Mouse (Mus musculus) urinary bladder, postnatal 14 days (tissue): ENCODE measurements around the gene Kat14.

Experiments
- DNase-seq: peaks from one replicate; pipeline ENCODE4 v3.0.0; 2021; ENCODE audit warnings: low spot score

Kat14 gene

GRCm38 (mm10) chr2:144381741-144382140, 13.0 kb downstream of the Kat14 start:
- no peak for DNase-seq

GRCm38 (mm10) chr2:144382624-144383138, 13.9 kb downstream of the Kat14 start:
- no peak for DNase-seq

- no peak for DNase-seq
These were observed 17.5 kb downstream of the Kat14 start for GRCm38 (mm10) chr2:144386296-144386695.

- DNase-seq = no peak
These were observed 19.6 kb downstream of the Kat14 start for GRCm38 (mm10) chr2:144388416-144388815.

- no peak for DNase-seq
These were observed 30.7 kb downstream of the Kat14 start for GRCm38 (mm10) chr2:144399531-144399930.

- DNase-seq = no peak
These were observed 31.9 kb downstream of the Kat14 start for GRCm38 (mm10) chr2:144400659-144401058.

GRCm38 (mm10) chr2:144409037-144409436, 40.3 kb downstream of the Kat14 start:
- DNase-seq = no peak

GRCm38 (mm10) chr2:144410603-144411002, 41.8 kb downstream of the Kat14 start:
- DNase-seq = no peak

- DNase-seq = no peak
These were observed 45.9 kb downstream of the Kat14 start for GRCm38 (mm10) chr2:144414646-144415045.

GRCm38 (mm10) chr2:144416859-144417258, 48.1 kb downstream of the Kat14 start:
- DNase-seq = no peak

GRCm38 (mm10) chr2:144418062-144418461, 49.3 kb downstream of the Kat14 start:
- DNase-seq = no peak

- no peak for DNase-seq
These were observed 53.4 kb downstream of the Kat14 start for GRCm38 (mm10) chr2:144422094-144422675.

GRCm38 (mm10) chr2:144425761-144426160, 57.0 kb downstream of the Kat14 start:
- no peak for DNase-seq

- no peak for DNase-seq
These were observed 59.1 kb downstream of the Kat14 start for GRCm38 (mm10) chr2:144427852-144428251.

GRCm38 (mm10) chr2:144428659-144429058, 59.9 kb downstream of the Kat14 start:
- DNase-seq = no peak

GRCm38 (mm10) chr2:144429171-144429570, 60.4 kb downstream of the Kat14 start:
- DNase-seq = no peak

- DNase-seq = no peak
These were observed 62.6 kb downstream of the Kat14 start for GRCm38 (mm10) chr2:144431286-144431825.

GRCm38 (mm10) chr2:144435679-144436078, 66.9 kb downstream of the Kat14 start:
- DNase-seq = no peak

GRCm38 (mm10) chr2:144438424-144438823, 69.6 kb downstream of the Kat14 start:
- DNase-seq = no peak

GRCm38 (mm10) chr2:144439191-144439700, 70.5 kb downstream of the Kat14 start:
- DNase-seq = no peak

GRCm38 (mm10) chr2:144441386-144441915, 72.7 kb downstream of the Kat14 start:
- DNase-seq = peak; percentile 13

GRCm38 (mm10) chr2:144446360-144446999, 77.7 kb downstream of the Kat14 start:
- no peak for DNase-seq

- DNase-seq = no peak
These were observed 81.6 kb downstream of the Kat14 start for GRCm38 (mm10) chr2:144450378-144450777.
